Mouse (Mus musculus) megakaryocyte, embryonic 14.5 days (primary cell): ENCODE measurements around the gene Galnt15.

ENCODE experiments used
- FLI1 ChIP-seq: IDR thresholded peaks from 2 replicates; pipeline ENCODE4 v1.6.1; 2012; ENCODE audit warnings: low read length, inconsistent platforms, mixed read lengths
- GATA1 ChIP-seq: IDR thresholded peaks from 3 replicates; pipeline ENCODE4 v1.6.1; 2012; ENCODE audit warnings: mixed read lengths, low read length, inconsistent platforms, borderline replicate concordance

- TF ChIP-seq GATA1 (no peak), FLI1 (no peak)
Measured at GRCm38 (mm10) chr14:32029411-32029992, 713 bp downstream of the Galnt15 start.
